Comparison of ENCODE assay signal across 11 mouse cellular contexts in genomic region chr12:104992838-104993237, GRCm38 (mm10). TPM values are rescaled to one million over a fixed set of nuclear protein-coding genes. Genes with fewer than 3 reads are reported as not detected.
A peak's percentile ranks its signal among the peaks of the same experiment; 100 is the strongest.
DNase-seq lines count a peak whose midpoint lies in the region; TF ChIP-seq lines count a peak whose summit lies in the region.
"Had no signal": no experiment of that assay in that cellular context is flagged by ENCODE, and none has a peak within 500 bp of the region (broad histone marks: within the 10 kb centered on the region; RNA-seq: fewer than 3 reads in every experiment).

No protein-coding gene starts in this region.

- intact Hi-C loops in left cerebral cortex, postnatal 4 days (cut with DNase I), result no loop called here
- intact Hi-C loops in gastrocnemius, adult 2 months (cut with DNase I), result no loop called here

- no peak for TF ChIP-seq CTCF in gastrocnemius, adult 2 months (IDR thresholded peaks at IDR 0.05)
- no peak for TF ChIP-seq CTCF in layer of hippocampus, adult 2 months (conservative IDR thresholded peaks at IDR 0.05)

- no peak overlapping the region; the same call in 1 of the 2 replicates for H3K4me3 ChIP-seq in gastrocnemius, adult 2 months
- H3K4me3 ChIP-seq in layer of hippocampus, adult 2 months, result no peak overlapping the region
- H3K4me3 ChIP-seq: forebrain, embryonic 10.5 days had no signal

- H3K27ac ChIP-seq in gastrocnemius, adult 2 months, result peak overlapping the region; percentile 79
- H3K27ac ChIP-seq in layer of hippocampus, adult 2 months, result no peak overlapping the region
- H3K27ac ChIP-seq: forebrain, embryonic 10.5 days had no signal

- DNase-seq in adrenal gland, postnatal 14 days, result peak; percentile 64
- DNase-seq in adrenal gland, postnatal 4 days (ENCODE audit: low spot score in 2 of 2), result no peak
- DNase-seq in left cerebral cortex, postnatal 4 days, result peak; percentile 40
- DNase-seq in left cerebral cortex, adult 11 months (ENCODE audit: low spot score), result no peak
- DNase-seq in gastrocnemius, adult 2 months, result peak; percentile 89
- peak; percentile 60 to 83 for DNase-seq in kidney, postnatal 25 days
- no peak for DNase-seq in layer of hippocampus, adult 2 months (ENCODE audit: low spot score in 2 of 2)
- DNase-seq in spleen, postnatal 10 days (ENCODE audit: low spot score in 2 of 2), result no peak
- DNase-seq: cerebellum, postnatal 36 days; thymus, postnatal 14 days had no signal

RNA-seq across cellular contexts. Expression of gene Syne3, which starts 16.8 kb away (rescaled TPM):
- 8.4 and 10.2 TPM in 2 replicates for total RNA-seq in adrenal gland, postnatal 14 days (2021)
- total RNA-seq in adrenal gland, postnatal 4 days (2021), result 10 to 100 TPM; 11.3 to 11.7 TPM
- 1 to 10 TPM in 1 of 2 experiments, under 1 TPM in 1; 0.82 to 1.4 TPM for total RNA-seq in left cerebral cortex, postnatal 4 days (2021)
- 1 to 10 TPM; 4.1 to 4.7 TPM for total RNA-seq in gastrocnemius, adult 2 months (2021)
- total RNA-seq in layer of hippocampus, adult 2 months (2021), result 1 to 10 TPM; 1.7 to 1.8 TPM

RNA-seq across cellular contexts. Expression of gene Glrx5, which starts 39.6 kb away (rescaled TPM):
- total RNA-seq in adrenal gland, postnatal 14 days (2021), result 172 and 183 TPM in 2 replicates
- total RNA-seq in adrenal gland, postnatal 4 days (2021), result 100 to 1,000 TPM; 134 to 139 TPM
- total RNA-seq in left cerebral cortex, postnatal 4 days (2021), result 10 to 100 TPM; 50.6 to 56.2 TPM
- total RNA-seq in gastrocnemius, adult 2 months (2021), result 10 to 100 TPM; 57.2 to 72.1 TPM
- 10 to 100 TPM; 43.9 to 47.0 TPM for total RNA-seq in layer of hippocampus, adult 2 months (2021)

Comparison
In these comparisons a context has a peak if more than half of its experiments do, and no peak if none do; other contexts are left out.
1. DNase-seq: peak in adrenal gland, postnatal 14 days (single experiment), left cerebral cortex, postnatal 4 days (single experiment), gastrocnemius, adult 2 months (single experiment) and kidney, postnatal 25 days (2 of 2); none in adrenal gland, postnatal 4 days (0 of 2), left cerebral cortex, adult 11 months (single experiment), layer of hippocampus, adult 2 months (0 of 2) and spleen, postnatal 10 days (0 of 2).